Mouse (Mus musculus) megakaryocyte, embryonic 14.5 days (primary cell): ENCODE measurements at regions not wholly inside any gene's neighbourhood (a gene's known extent, or its start where the extent isn't known, plus 50 kb on each side); places are given as distances from the start of the nearest gene placed in this dataset.

Experiments used
- FLI1 ChIP-seq: IDR thresholded peaks from 2 replicates; pipeline ENCODE4 v1.6.1; 2012; ENCODE audit warnings: low read length, inconsistent platforms, mixed read lengths
- GATA1 ChIP-seq: IDR thresholded peaks from 3 replicates; pipeline ENCODE4 v1.6.1; 2012; ENCODE audit warnings: mixed read lengths, low read length, inconsistent platforms, borderline replicate concordance

DNA sequence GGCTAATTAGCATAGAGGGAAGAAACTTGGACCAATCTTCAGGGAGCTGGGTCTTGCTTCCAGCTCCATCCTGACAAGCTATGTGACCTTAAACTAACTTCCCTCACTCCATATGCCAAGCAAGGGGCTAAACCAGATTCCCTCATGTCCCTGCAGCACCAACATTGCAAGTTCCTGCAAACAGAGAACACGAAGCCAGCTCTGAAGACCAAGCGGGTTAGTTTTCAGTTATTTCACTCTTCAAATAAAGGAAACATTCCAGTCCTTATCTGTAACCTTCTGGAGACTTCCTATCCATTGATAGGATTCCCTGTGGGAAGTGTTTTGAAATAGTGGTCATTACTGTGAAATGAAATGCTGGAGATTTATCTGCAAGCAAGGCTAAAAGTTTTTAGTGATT is 64.4 kb upstream of the Tspan2 start:
- no peak for TF ChIP-seq GATA1
- TF ChIP-seq FLI1: no peak
